Mouse (Mus musculus): ENCODE data around the gene Cpt1b.

GRCm38 (mm10) chr15:89425711-89426121 lies at the start of gene Cpt1b:
- no peak for TF ChIP-seq POLR2A (IDR thresholded peaks at IDR 0.05; ENCODE audit: control insufficient read depth, extremely low read depth, insufficient read depth, low read length, poor library complexity)
- no peak for TF ChIP-seq CTCF (IDR thresholded peaks at IDR 0.05; ENCODE audit: borderline replicate concordance, control insufficient read depth, extremely low read depth, insufficient read depth, low read length, poor library complexity)

All from thymus, adult 2 months (tissue).